Mouse (Mus musculus): ENCODE data around the gene Hic2.

Gene Hic2

DNA sequence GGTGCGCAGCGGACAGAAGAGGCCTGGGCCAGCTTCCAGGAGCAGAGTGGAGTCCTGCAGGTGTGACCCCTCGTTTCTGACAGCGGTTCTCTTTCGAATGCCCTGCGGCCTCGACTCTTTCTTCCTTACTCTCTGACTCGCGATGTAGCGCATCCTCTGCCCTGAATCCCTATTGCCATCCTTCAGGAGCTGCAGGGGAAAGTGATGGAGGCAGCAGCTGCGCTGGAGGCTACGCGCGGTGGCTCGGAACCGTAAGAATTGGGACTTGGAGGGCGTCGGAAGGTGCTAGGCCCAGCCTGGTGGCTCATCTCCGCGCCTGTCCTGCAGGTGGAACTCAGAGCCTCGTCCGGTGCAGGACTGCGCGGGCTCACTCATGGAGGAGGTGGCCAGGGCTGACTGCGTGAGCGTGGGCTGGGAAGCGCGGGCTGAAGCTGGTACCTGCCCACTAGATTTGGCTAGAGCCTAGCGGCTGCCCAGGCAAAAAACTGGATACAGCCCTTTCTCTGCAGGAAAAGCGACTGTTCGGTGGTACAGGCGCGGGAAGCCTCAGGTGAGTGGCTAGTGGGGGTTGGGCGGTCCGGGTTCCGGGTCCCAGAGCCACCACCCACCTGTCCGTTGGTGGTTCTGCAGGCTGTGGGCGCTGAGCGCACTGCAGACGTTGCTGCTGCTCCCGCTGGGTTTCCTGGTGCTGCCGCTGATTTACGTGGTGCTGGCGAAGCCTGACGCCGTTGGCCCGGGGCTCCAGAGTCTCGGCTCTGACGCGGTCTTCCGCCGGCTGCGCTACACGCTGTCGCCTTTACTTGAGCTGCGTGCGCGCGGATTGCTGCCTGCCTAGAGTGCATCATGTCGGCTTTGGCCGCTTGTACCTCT lies 44.2 kb downstream of the Hic2 start:
- DNase-seq, result peak; percentile 29

- DNase-seq, result no peak
Observed at GRCm38 (mm10) chr16:17280471-17280870, 47.1 kb downstream of the Hic2 start.

GRCm38 (mm10) chr16:17283151-17283550 lies 49.8 kb downstream of the Hic2 start:
- no peak for DNase-seq

DNA sequence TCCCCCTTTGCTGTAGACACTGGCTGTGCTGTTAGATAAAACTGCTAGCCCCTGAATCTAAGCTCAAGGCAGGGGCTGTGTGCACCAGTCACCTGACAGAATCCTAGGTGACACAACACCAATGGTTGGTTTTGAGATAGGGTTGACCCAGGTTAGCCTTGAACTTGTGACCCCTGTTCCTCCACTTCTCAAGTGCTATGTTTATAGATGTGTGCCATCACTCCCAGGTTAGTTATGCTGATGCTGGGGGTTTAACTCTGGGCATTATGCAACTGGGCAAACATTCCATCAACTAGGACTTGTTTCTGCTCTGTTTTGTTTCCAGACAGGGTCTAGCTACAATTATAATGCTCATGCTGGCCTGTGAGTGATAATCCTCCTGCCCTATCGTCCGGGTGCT lies 53.7 kb downstream of the Hic2 start:
- DNase-seq, result no peak

DNA sequence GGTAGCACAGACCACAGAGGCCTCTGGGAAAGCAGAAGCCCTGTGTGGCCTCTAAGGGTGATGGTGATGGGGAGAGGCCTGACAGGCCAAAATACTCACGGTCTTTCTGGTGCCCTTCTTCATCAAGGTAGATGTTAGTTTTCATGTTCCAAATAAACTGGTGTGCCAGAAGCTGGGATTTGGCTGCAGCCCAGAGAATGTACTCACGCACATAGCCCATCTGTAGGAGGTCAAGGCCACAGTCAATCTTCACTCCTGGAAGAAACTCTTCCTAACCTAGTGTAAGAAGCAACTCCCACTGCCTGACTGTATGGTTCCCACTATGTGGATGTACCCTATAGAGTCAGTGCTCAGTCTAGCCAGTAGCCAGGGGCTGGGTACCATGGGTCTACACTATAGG lies 57.6 kb downstream of the Hic2 start:
- DNase-seq, result no peak

GRCm38 (mm10) chr16:17292751-17293150 lies 59.4 kb downstream of the Hic2 start:
- peak; percentile 84 for DNase-seq

DNA sequence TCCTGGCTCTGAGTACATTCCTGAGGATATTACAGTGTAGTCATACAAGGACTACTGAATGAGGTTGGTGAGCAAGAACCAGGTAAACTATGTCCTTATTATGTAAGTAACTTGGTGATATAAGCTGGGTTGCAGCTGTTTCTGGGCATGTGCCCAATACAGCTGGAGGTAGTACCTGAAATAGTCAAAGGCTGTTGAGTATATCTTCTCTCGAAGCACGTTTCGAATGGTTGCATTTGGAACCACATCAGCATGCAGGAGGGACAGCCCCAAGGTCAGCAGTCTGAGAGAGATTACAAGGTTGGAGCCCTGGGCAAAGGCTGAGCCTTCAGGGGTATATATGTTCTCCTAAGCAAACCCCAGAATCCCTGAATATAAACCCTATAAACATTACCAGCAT lies 67.4 kb downstream of the Hic2 start:
- DNase-seq, result no peak

- DNase-seq, result no peak
Observed at GRCm38 (mm10) chr16:17303521-17304245, 70.3 kb downstream of the Hic2 start.

GRCm38 (mm10) chr16:17307461-17307860 lies 74.1 kb downstream of the Hic2 start:
- DNase-seq, result no peak

GRCm38 (mm10) chr16:17309036-17309435 lies 75.7 kb downstream of the Hic2 start:
- peak; percentile 14 for DNase-seq

DNA sequence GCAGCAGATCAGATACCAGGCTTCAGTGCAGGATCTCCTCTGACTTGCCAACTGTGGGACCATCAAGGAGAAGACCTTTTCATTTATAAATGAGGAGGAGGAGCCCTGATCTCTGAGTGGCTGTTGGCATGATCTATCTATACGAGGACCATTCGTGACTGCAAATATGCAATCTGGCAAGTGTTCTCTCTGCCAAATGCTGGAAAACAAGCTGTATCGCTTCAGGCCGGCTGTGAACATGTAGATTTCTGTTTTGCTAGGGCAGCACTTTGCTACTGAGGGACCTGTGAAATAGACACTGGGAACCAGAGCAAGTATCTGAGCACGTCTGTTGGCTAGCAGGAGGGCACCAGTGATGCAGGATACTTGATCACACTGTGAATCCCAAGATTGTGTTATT lies 79.2 kb downstream of the Hic2 start:
- no peak for DNase-seq
